Mouse (Mus musculus) kidney, postnatal 0 days (tissue): Measurements from ENCODE around the gene Kcnk12. TPM values are rescaled to one million over a fixed set of nuclear protein-coding genes. Genes with fewer than 3 reads are reported as not detected.

Source experiments
- ATAC-seq: fragments of 200-750 bp; cut with Nextera tagmentation; replicated peaks from 2 replicates; pipeline ENCODE4 v1.8.0; 2017; ENCODE audit warnings: low read depth, moderate number of reproducible peaks, moderate TSS enrichment, moderate library complexity; ENCODE audit not compliant: low FRiP score
- DNase-seq: peaks from one replicate; pipeline ENCODE4 v3.0.0-alpha.2; 2016; ENCODE audit warnings: low spot score
- H3K27ac ChIP-seq: fragments of 300-500 bp; sonication (generic); 2 replicates; pipeline ENCODE4 v1.5.1; 2014; ENCODE audit warnings: mild to moderate bottlenecking
- H3K27me3 ChIP-seq: fragments of 300-500 bp; sonication (generic); 2 replicates; pipeline ENCODE4 v1.6.1; 2014; ENCODE audit warnings: low read length, mixed read lengths; ENCODE audit not compliant: insufficient read depth
- H3K36me3 ChIP-seq: fragments of 300-500 bp; sonication (generic); 2 replicates; pipeline ENCODE4 v1.6.1; 2014; ENCODE audit warnings: low read length, mixed read lengths; ENCODE audit not compliant: insufficient read depth
- H3K4me1 ChIP-seq: fragments of 300-500 bp; sonication (generic); replicated peaks from 2 replicates; pipeline ENCODE4 v1.6.1; 2014; ENCODE audit warnings: antibody characterized with exemption, low read length, mixed read lengths; ENCODE audit not compliant: insufficient read depth
- H3K4me2 ChIP-seq: fragments of 300-500 bp; sonication (generic); 2 replicates; pipeline ENCODE4 v1.6.1; 2014; ENCODE audit warnings: mild to moderate bottlenecking, low read length, moderate library complexity, mixed read lengths
- H3K4me3 ChIP-seq: fragments of 300-500 bp; sonication (generic); replicated peaks from 2 replicates; pipeline ENCODE4 v1.5.1; 2014; ENCODE audit warnings: low read depth, low read length
- H3K9ac ChIP-seq: fragments of 300-500 bp; sonication (generic); 2 replicates; pipeline ENCODE4 v1.6.1; 2014; ENCODE audit warnings: low read depth, low read length
- H3K9me3 ChIP-seq: fragments of 300-500 bp; sonication (generic); replicated peaks from 2 replicates; pipeline ENCODE4 v1.6.1; 2016; ENCODE audit warnings: low read length, inconsistent platforms, mixed read lengths
- CTCF ChIP-seq: IDR thresholded peaks from 2 replicates; pipeline ENCODE4 v1.5.1; 2016; ENCODE audit warnings: antibody characterized with exemption, low read depth, mild to moderate bottlenecking, moderate library complexity
- whole genome bisulfite sequencing: fragments of 180-500 bp; shearing (Covaris S2); extraction: QIAGEN DNeasy Blood & Tissue Kit; methylation state at CpG from one replicate; pipeline ENCODE4 v1.1.7; 2014; 5-methylcytosine and 5-hydroxymethylcytosine counted together
- polyA plus RNA-seq: library from polyadenylated mRNA; unstranded; fragments of >200 nt; fragmentation: Nextera tagmentation; extraction: Ambion mirVana; gene quantifications from 2 replicates; pipeline ENCODE4 v1.2.1, GENCODE M21; 2015

The Kcnk12 gene
- polyA plus RNA-seq, 1 experiment from 2014 or later, result 0.14 TPM

DNA sequence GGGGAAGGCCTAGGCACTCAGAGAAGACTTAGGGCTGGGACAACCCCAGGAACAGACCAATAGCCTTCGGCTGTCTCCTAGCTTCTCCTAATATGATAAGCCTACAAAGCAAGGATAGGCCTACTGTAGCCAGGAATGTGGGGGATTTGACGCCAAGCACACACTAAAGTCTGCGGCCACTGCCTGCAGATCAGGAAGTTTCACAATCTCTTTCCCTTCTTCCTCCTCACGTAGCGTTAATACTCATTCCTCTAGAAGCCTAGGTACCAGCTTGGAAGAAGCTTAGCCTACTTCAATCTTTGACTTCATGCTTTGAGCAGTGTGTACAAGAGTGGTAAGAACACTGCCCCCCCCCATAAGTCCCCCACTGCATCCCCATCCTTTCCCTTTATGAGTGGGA is 7.1 kb downstream of the Kcnk12 start:
- Histone ChIP-seq H3K4me3 (no peak overlapping the region), H3K4me1 (no peaks in the 10 kb centered on the region), H3K27me3 (peaks cover 20% of the 10 kb centered on the region), H3K4me2 (no peak overlapping the region), H3K36me3 (no peaks in the 10 kb centered on the region), H3K27ac (no peak overlapping the region), H3K9me3 (no peaks in the 10 kb centered on the region), H3K9ac (no peak overlapping the region)
- 93% methylated on average over 5 of the region's 5 CpGs for WGBS
- no peak for TF ChIP-seq CTCF
- DNase-seq, result no peak
- ATAC-seq, result no peak

GRCm38 (mm10) chr17:87788216-87788615 is 9.6 kb downstream of the Kcnk12 start:
- Histone ChIP-seq H3K27me3 (peaks cover under 1% of the 10 kb centered on the region; the same call in 1 of the 2 replicates), H3K9me3 (no peaks in the 10 kb centered on the region), H3K4me1 (no peaks in the 10 kb centered on the region), H3K36me3 (no peaks in the 10 kb centered on the region), H3K27ac (no peak overlapping the region), H3K4me2 (no peak overlapping the region), H3K4me3 (no peak overlapping the region), H3K9ac (no peak overlapping the region)
- TF ChIP-seq CTCF, result no peak
- WGBS, result 62% methylated on average over 6 of the region's 6 CpGs
- DNase-seq, result peak; percentile 8
- no peak for ATAC-seq

DNA sequence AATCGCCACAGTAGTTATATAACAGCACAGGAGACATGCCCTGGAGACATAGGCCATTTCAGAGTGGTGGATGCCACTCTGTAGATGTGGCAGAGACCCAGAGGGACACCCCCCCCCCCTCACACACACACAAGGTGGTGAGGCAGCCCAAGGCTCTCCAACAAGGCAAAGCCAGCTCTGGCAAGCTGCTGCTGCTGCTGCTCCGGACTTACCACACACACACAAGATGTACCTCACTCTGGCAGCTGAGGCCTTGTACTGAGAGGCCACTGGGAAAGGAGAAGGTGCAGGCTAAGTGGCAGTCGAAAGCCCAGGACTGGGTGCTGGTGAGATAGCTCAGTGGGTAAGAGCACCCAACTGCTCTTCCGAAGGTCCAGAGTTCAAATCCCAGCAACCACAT is 10.1 kb downstream of the Kcnk12 start:
- DNase-seq, result no peak
- ATAC-seq, result no peak

DNA sequence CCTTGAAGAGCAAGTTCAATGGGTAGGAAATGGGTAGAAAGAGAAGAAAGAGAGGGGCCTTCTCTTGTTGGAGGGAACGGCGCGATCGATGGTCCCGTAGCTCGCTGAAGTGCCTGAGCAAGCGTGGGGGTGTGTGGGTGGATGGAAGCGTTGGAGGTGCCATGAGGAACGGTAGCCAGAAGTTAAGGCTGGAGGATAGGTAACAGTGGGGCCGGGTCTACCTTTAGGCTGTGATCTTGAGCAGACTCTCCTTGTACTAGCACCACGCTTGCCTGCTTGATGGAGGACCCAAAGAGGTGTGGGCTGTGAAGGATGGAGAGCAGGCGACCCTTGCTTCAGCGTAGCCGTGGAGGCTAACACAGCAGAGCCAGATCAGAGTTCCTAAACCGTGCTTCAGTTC is 12.1 kb downstream of the Kcnk12 start:
- Histone ChIP-seq H3K36me3 (no peaks in the 10 kb centered on the region), H3K4me1 (no peaks in the 10 kb centered on the region), H3K27me3 (no peaks in the 10 kb centered on the region), H3K9me3 (no peaks in the 10 kb centered on the region), H3K9ac (no peak overlapping the region), H3K4me2 (no peak overlapping the region), H3K4me3 (no peak overlapping the region), H3K27ac (no peak overlapping the region)
- DNase-seq (no peak), ATAC-seq (no peak)
- WGBS, result 89% methylated on average over 15 of the region's 15 CpGs
- TF ChIP-seq CTCF, result no peak

More for the DNA sequence above, 10.1 kb downstream of the Kcnk12 start:
- Histone ChIP-seq H3K9me3 (no peaks in the 10 kb centered on the region), H3K4me3 (no peak overlapping the region), H3K27me3 (no peaks in the 10 kb centered on the region), H3K27ac (no peak overlapping the region), H3K36me3 (no peaks in the 10 kb centered on the region), H3K4me2 (no peak overlapping the region), H3K4me1 (no peaks in the 10 kb centered on the region), H3K9ac (no peak overlapping the region)
- TF ChIP-seq CTCF, result no peak
- 93% methylated on average over 4 of the region's 4 CpGs for WGBS

- Histone ChIP-seq H3K9ac (no peak overlapping the region), H3K4me3 (no peak overlapping the region), H3K9me3 (no peaks in the 10 kb centered on the region), H3K36me3 (no peaks in the 10 kb centered on the region), H3K27ac (no peak overlapping the region), H3K4me2 (no peak overlapping the region), H3K4me1 (no peaks in the 10 kb centered on the region), H3K27me3 (no peaks in the 10 kb centered on the region)
- 90% methylated on average over 2 of the region's 2 CpGs for WGBS
- ATAC-seq, result no peak
- no peak for DNase-seq
- TF ChIP-seq CTCF, result no peak
These were observed 12.9 kb downstream of the Kcnk12 start for GRCm38 (mm10) chr17:87784911-87785310.

DNA sequence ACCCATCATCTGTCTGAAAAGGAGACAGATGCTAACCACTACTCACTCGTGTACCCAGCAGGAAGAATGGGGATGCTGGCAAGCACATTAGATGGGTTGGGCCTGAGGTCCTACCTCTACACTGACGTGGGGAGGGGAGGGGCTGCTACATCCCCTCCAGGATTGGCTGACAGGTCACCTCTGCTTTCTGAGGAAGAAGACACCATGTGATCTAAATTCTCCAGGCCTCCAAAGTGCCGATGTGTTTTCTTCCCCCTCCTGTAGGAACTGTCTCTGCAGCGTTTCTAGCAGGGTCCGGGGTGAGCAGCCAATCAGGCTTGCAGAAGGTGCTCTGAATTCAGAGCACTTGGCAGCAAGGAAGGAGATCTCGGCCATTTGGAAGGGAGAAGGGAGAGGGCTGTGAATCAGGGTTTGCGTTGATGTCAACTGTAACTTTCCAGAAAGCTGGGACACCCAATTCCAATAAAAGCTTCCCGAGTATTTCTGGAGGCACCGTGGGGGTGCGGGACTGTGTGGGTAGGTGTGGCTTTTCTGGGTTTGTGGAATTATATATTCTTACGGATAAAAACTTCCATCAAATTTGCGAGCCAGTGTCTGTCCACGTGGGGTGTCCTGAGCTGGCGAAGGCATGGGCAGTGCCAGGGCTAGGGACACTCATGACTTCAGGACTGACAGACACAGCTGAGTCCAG is 13.5 kb downstream of the Kcnk12 start:
- H3K9me3 ChIP-seq, result no peaks in the 10 kb centered on the region
- no peak overlapping the region for H3K9ac ChIP-seq
- no peaks in the 10 kb centered on the region for H3K27me3 ChIP-seq
- no peaks in the 10 kb centered on the region for H3K36me3 ChIP-seq
- no peak for ATAC-seq
- no peak for DNase-seq
- WGBS, result 58% methylated on average over 14 of the region's 14 CpGs
- H3K4me1 ChIP-seq, result no peaks in the 10 kb centered on the region
- H3K4me2 ChIP-seq, result no peak overlapping the region
- no peak overlapping the region for H3K4me3 ChIP-seq
- no peak overlapping the region for H3K27ac ChIP-seq
- no peak for TF ChIP-seq CTCF

- WGBS, result 87% methylated on average over 5 of the region's 5 CpGs
- Histone ChIP-seq H3K4me1 (no peaks in the 10 kb centered on the region), H3K27ac (no peak overlapping the region), H3K4me2 (no peak overlapping the region), H3K9ac (no peak overlapping the region), H3K36me3 (no peaks in the 10 kb centered on the region), H3K9me3 (no peaks in the 10 kb centered on the region), H3K4me3 (no peak overlapping the region), H3K27me3 (no peaks in the 10 kb centered on the region)
- no peak for DNase-seq
- ATAC-seq, result no peak
- no peak for TF ChIP-seq CTCF
These were observed 16.6 kb downstream of the Kcnk12 start for GRCm38 (mm10) chr17:87781244-87781643.
